Mouse (Mus musculus) myocyte (in vitro differentiated cells): ENCODE data around the gene Ssbp2. TPM values are rescaled to one million over a fixed set of nuclear protein-coding genes. Genes with fewer than 3 reads are reported as not detected.

Experiments used
- H3K27me3 ChIP-seq: one replicate; pipeline ENCODE4 v1.6.1; 2011; ENCODE audit not compliant: control insufficient read depth, insufficient read depth, insufficient read length
- H3K36me3 ChIP-seq: one replicate; pipeline ENCODE4 v1.6.1; 2011; ENCODE audit not compliant: control insufficient read depth, insufficient read depth
- H3K4me2 ChIP-seq: one replicate; pipeline ENCODE4 v1.6.1; 2011; ENCODE audit warnings: low read depth, control low read depth
- H3K4me3 ChIP-seq: one replicate; pipeline ENCODE4 v1.5.1; 2011; ENCODE audit warnings: mild to moderate bottlenecking, control low read depth, moderate library complexity
- H3K79me2 ChIP-seq: one replicate; pipeline ENCODE4 v1.6.1; 2011; ENCODE audit not compliant: control insufficient read depth, insufficient read depth
- H3ac ChIP-seq: one replicate; pipeline ENCODE4 v1.6.1; 2011; ENCODE audit not compliant: control insufficient read depth, insufficient read length
- CEBPB ChIP-seq: IDR thresholded peaks from 2 replicates; pipeline ENCODE4 v1.6.1; 2011; ENCODE audit warnings: mild to moderate bottlenecking, moderate library complexity; ENCODE audit not compliant: poor library complexity, insufficient read depth, severe bottlenecking
- E2F4 ChIP-seq: IDR thresholded peaks from one replicate; pipeline ENCODE4 v1.6.1; 2011; ENCODE audit warnings: mild to moderate bottlenecking, control low read depth, moderate library complexity; ENCODE audit not compliant: insufficient read depth
- MAX ChIP-seq: IDR thresholded peaks from one replicate; pipeline ENCODE4 v1.6.1; 2011; ENCODE audit warnings: low read depth, mild to moderate bottlenecking, control low read depth
- MYOD1 ChIP-seq, 3 experiments: IDR thresholded peaks; one replicate each; pipeline ENCODE4 v1.6.1; 2011; ENCODE audit warnings: control low read depth in 2 of 3, low read depth in 2 of 3, mild to moderate bottlenecking in 2 of 3, moderate library complexity in 1 of 3; ENCODE audit not compliant: insufficient read length in 2 of 3, control insufficient read depth in 1 of 3
- MYOG ChIP-seq, 3 experiments: IDR thresholded peaks; one replicate each; pipeline ENCODE4 v1.6.1; 2011; ENCODE audit warnings: control low read depth in 2 of 3, low read depth in 2 of 3, mild to moderate bottlenecking in 2 of 3; ENCODE audit not compliant: insufficient read length in 2 of 3, control insufficient read depth in 1 of 3, insufficient read depth in 1 of 3
- POLR2A ChIP-seq: IDR thresholded peaks from one replicate; pipeline ENCODE4 v1.6.1; 2011; ENCODE audit warnings: low read depth, mild to moderate bottlenecking, control low read depth, moderate library complexity; ENCODE audit not compliant: insufficient read length
- POLR2AphosphoS2 ChIP-seq: IDR thresholded peaks from one replicate; pipeline ENCODE4 v1.6.1; 2011; ENCODE audit warnings: low read depth, control low read depth; ENCODE audit not compliant: insufficient read length
- REST ChIP-seq: IDR thresholded peaks from one replicate; pipeline ENCODE4 v1.6.1; 2011; ENCODE audit warnings: mild to moderate bottlenecking, control low read depth, moderate library complexity; ENCODE audit not compliant: insufficient read depth, insufficient read length
- SRF ChIP-seq: IDR thresholded peaks from one replicate; pipeline ENCODE4 v1.6.1; 2011; ENCODE audit warnings: low read depth; ENCODE audit not compliant: control insufficient read depth, insufficient read length
- TCF12 ChIP-seq: IDR thresholded peaks from one replicate; pipeline ENCODE4 v1.6.1; 2011; ENCODE audit warnings: mild to moderate bottlenecking, control low read depth; ENCODE audit not compliant: poor library complexity, insufficient read depth, severe bottlenecking
- TCF3 ChIP-seq: IDR thresholded peaks from one replicate; pipeline ENCODE4 v1.6.1; 2011; ENCODE audit warnings: low read depth, control low read depth; ENCODE audit not compliant: insufficient read length
- USF1 ChIP-seq: IDR thresholded peaks from one replicate; pipeline ENCODE4 v1.6.1; 2011; ENCODE audit warnings: low read depth, mild to moderate bottlenecking, control low read depth, moderate library complexity
- polyA plus RNA-seq: library from polyadenylated mRNA; unstranded; fragments of >200 nt; fragmentation: generic; extraction: Trizol; gene quantifications from one replicate; pipeline ENCODE4 v1.2.1, GENCODE M21; 2012; ENCODE audit warnings: missing spikeins

The Ssbp2 gene
- polyA plus RNA-seq, 1 experiment = 52.1 TPM

GRCm38 (mm10) chr13:91474027-91474426 lies 13.9 kb downstream of the Ssbp2 start:
- Histone ChIP-seq H3ac (no peak overlapping the region), H3K27me3 (no peaks in the 10 kb centered on the region), H3K36me3 (no peaks in the 10 kb centered on the region), H3K79me2 (peaks cover 74% of the 10 kb centered on the region), H3K4me3 (no peak overlapping the region), H3K4me2 (no peak overlapping the region)
- TF ChIP-seq CEBPB = no peak
- TF ChIP-seq MAX = no peak
- no peak for TF ChIP-seq TCF3
- no peak for TF ChIP-seq E2F4
- no peak for TF ChIP-seq TCF12
- TF ChIP-seq USF1 = no peak
- no peak for TF ChIP-seq POLR2A
- no peak for TF ChIP-seq REST
- TF ChIP-seq SRF = no peak
- no peak for TF ChIP-seq POLR2AphosphoS2

DNA sequence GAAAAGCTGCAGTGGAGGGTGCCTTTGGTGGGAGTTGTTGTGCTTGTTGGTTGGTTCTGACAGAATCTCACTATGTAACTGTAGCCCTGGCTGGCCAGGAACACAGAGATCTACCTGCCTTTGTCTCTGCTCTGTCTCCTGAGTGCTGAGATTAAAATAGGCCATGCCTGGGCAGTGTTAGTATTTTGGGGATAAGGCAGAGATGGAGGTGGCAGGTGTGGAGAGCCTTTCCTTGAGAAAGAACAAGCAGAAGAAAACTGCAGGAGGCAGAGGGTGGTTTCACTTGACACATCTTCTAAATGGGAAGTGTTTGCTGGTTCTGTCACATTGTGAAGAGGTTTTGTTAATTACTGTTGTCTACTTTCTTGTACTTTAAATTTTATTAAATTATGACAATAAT lies 15.8 kb downstream of the Ssbp2 start:
- Histone ChIP-seq H3K4me2 (no peak overlapping the region), H3K27me3 (no peaks in the 10 kb centered on the region), H3K79me2 (peaks cover 75% of the 10 kb centered on the region), H3ac (no peak overlapping the region), H3K36me3 (no peaks in the 10 kb centered on the region), H3K4me3 (no peak overlapping the region)
- no peak for TF ChIP-seq MYOG (IDR thresholded peaks at IDR 0.05; ENCODE audit: control insufficient read depth in 1 of 3, insufficient read depth in 1 of 3, insufficient read length in 2 of 3, low read depth in 2 of 3)
- no peak for TF ChIP-seq MYOD1 (IDR thresholded peaks at IDR 0.05; ENCODE audit: control insufficient read depth in 1 of 3, insufficient read length in 2 of 3, low read depth in 2 of 3)
- TF ChIP-seq MAX = no peak
- no peak for TF ChIP-seq USF1

DNA sequence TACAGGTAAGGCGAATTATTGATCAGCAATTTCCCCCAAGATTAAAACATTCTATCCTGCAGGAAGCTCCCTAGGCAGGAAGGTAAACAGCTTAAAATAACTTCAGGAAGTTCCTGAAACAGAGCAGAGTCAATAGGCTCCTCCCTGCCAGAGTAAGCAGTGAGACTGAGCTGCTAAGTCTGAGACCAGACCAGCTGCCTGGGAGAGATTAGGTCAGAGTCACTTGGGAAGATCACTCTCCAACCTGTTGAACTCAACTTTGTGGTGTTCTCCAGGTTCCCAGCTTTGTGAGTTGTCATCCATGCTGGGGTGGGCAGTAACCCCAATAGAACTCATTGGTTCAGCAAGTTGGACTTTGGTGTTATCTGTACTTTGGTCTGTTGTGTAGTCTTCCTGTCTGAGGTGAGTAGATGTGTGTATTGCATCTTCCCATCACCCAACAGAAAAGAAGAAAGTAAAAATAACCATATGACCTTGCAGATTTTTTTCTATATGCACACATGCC lies 16.6 kb downstream of the Ssbp2 start:
- H3K79me2 ChIP-seq = peaks cover 71% of the 10 kb centered on the region
- no peak overlapping the region for H3ac ChIP-seq
- no peak overlapping the region for H3K4me2 ChIP-seq
- H3K27me3 ChIP-seq = no peaks in the 10 kb centered on the region
- no peak for TF ChIP-seq REST
- TF ChIP-seq MYOD1 (IDR thresholded peaks at IDR 0.05; ENCODE audit: control insufficient read depth in 1 of 3, insufficient read length in 2 of 3, low read depth in 2 of 3) = no peak
- TF ChIP-seq POLR2AphosphoS2 = no peak
- no peak for TF ChIP-seq SRF
- TF ChIP-seq POLR2A = no peak
- TF ChIP-seq MYOG (IDR thresholded peaks at IDR 0.05; ENCODE audit: control insufficient read depth in 1 of 3, insufficient read depth in 1 of 3, insufficient read length in 2 of 3, low read depth in 2 of 3) = no peak
- no peak for TF ChIP-seq USF1
- no peak for TF ChIP-seq TCF3
- TF ChIP-seq E2F4 = no peak
- no peak for TF ChIP-seq MAX
- no peak for TF ChIP-seq CEBPB
- no peak for TF ChIP-seq TCF12
- H3K36me3 ChIP-seq = no peaks in the 10 kb centered on the region
- no peak overlapping the region for H3K4me3 ChIP-seq

DNA sequence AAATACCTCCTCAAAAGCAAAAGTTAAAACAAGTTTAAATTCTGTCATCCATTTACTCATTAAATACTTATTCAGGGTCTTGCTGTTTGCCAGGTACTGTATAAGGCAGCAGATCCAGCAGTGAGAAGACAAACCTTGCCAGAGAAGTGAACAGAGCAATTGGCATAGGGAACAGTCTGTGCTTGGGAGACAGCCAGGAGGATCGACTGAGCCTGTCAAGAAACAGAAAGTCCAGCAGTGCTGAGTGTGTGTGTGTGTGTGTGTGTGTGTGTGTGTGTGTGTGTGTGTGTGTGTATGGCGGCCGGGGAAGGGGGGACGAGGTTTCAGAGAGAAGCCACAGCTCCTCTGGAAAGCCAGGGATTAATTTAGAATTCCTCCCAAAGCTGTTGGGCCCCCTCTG lies 17.9 kb downstream of the Ssbp2 start:
- Histone ChIP-seq H3K4me3 (no peak overlapping the region), H3K36me3 (no peaks in the 10 kb centered on the region), H3ac (no peak overlapping the region), H3K79me2 (peaks cover 62% of the 10 kb centered on the region), H3K4me2 (no peak overlapping the region), H3K27me3 (no peaks in the 10 kb centered on the region)
- TF ChIP-seq MYOD1 (IDR thresholded peaks at IDR 0.05; ENCODE audit: control insufficient read depth in 1 of 3, insufficient read length in 2 of 3, low read depth in 2 of 3) = no peak
- TF ChIP-seq POLR2AphosphoS2 = no peak
- no peak for TF ChIP-seq MAX
- TF ChIP-seq CEBPB = no peak
- no peak for TF ChIP-seq MYOG (IDR thresholded peaks at IDR 0.05; ENCODE audit: control insufficient read depth in 1 of 3, insufficient read depth in 1 of 3, insufficient read length in 2 of 3, low read depth in 2 of 3)
- no peak for TF ChIP-seq E2F4
- TF ChIP-seq TCF12 = no peak
- no peak for TF ChIP-seq SRF
- no peak for TF ChIP-seq TCF3
- no peak for TF ChIP-seq USF1
- no peak for TF ChIP-seq REST

- Histone ChIP-seq H3K27me3 (no peaks in the 10 kb centered on the region), H3K4me3 (no peak overlapping the region), H3K36me3 (no peaks in the 10 kb centered on the region), H3K4me2 (no peak overlapping the region), H3ac (no peak overlapping the region), H3K79me2 (peaks cover 63% of the 10 kb centered on the region)
- TF ChIP-seq MAX (no peak), POLR2AphosphoS2 (no peak), TCF12 (no peak), CEBPB (no peak), E2F4 (no peak), USF1 (no peak), TCF3 (no peak), MYOG (IDR thresholded peaks at IDR 0.05; ENCODE audit: control insufficient read depth in 1 of 3, insufficient read depth in 1 of 3, insufficient read length in 2 of 3, low read depth in 2 of 3) (no peak), SRF (no peak), MYOD1 (IDR thresholded peaks at IDR 0.05; ENCODE audit: control insufficient read depth in 1 of 3, insufficient read length in 2 of 3, low read depth in 2 of 3) (no peak), POLR2A (no peak), REST (no peak)
These were observed 24.2 kb downstream of the Ssbp2 start for GRCm38 (mm10) chr13:91484303-91484702.
